Mouse (Mus musculus) bone marrow macrophage, adult 2 months (primary cell): ENCODE measurements around the gene Rpp25l.

Source experiments
- CTCF ChIP-seq: IDR thresholded peaks from 2 replicates; pipeline ENCODE4 v1.5.1; 2012; ENCODE audit warnings: low read depth, mild to moderate bottlenecking, low read length, moderate library complexity
- POLR2A ChIP-seq: IDR thresholded peaks from 2 replicates; pipeline ENCODE4 v1.6.1; 2012; ENCODE audit warnings: mild to moderate bottlenecking, low read depth, low read length, borderline replicate concordance

DNA sequence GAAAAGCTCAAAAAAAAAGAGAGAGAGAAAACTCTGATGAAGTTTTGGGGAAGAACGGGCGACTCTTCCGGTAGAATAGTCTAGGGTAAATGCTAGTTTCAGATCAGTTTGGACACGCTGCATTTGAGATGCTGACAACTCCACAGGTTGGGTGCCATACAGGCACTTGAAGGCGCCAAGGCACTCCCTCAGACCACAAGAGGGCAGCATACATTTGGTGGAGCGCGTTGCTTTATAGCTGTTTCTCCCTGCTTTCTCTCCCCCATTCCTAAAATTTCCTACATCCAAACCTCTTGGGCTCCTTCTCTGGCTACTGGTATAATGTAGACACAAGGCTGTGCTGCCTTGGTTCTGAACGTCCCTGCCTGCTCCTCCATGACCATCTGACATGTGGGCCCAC lies 942 bp upstream of the Rpp25l start:
- TF ChIP-seq CTCF (peak; percentile 77), POLR2A (0 out of 2 replicates have a peak, but pooled peaks have one; percentile 13)
